Mouse (Mus musculus): ENCODE measurements around the gene Zbtb39. TPM values are rescaled to one million over a fixed set of nuclear protein-coding genes. Genes with fewer than 3 reads are reported as not detected.

The Zbtb39 gene
- polyA plus RNA-seq, 1 experiment = 3.5 TPM

GRCm38 (mm10) chr10:127730933-127731310 lies 8.4 kb upstream of the Zbtb39 start:
- no peak for TF ChIP-seq MAX (IDR thresholded peaks at IDR 0.05)
- no peak for TF ChIP-seq MYOG (IDR thresholded peaks at IDR 0.05; ENCODE audit: control insufficient read depth, extremely low read depth, insufficient read length)
- TF ChIP-seq CEBPB (IDR thresholded peaks at IDR 0.05; ENCODE audit: low read depth) = no peak
- no peak for TF ChIP-seq FOSL1 (IDR thresholded peaks at IDR 0.05; ENCODE audit: insufficient read depth, low read length, poor library complexity, severe bottlenecking)
- TF ChIP-seq USF1 (IDR thresholded peaks at IDR 0.05; ENCODE audit: low read depth) = no peak
- TF ChIP-seq MYOD1 (IDR thresholded peaks at IDR 0.05; ENCODE audit: control insufficient read depth, insufficient read length, low read depth) = no peak
- TF ChIP-seq CTCF (IDR thresholded peaks at IDR 0.05; ENCODE audit: control insufficient read depth, insufficient read depth, insufficient read length) = no peak
- H3K4me3 ChIP-seq (ENCODE audit: insufficient read depth, poor library complexity, severe bottlenecking) = no peak overlapping the region
- no peaks in the 10 kb centered on the region for H3K79me3 ChIP-seq (ENCODE audit: low read depth)
- no peaks in the 10 kb centered on the region for H3K36me3 ChIP-seq (ENCODE audit: control insufficient read depth, insufficient read depth)
- H3K27me3 ChIP-seq (ENCODE audit: control insufficient read depth, insufficient read depth, insufficient read length) = peaks cover 79% of the 10 kb centered on the region
- H3K79me2 ChIP-seq (ENCODE audit: control insufficient read depth, insufficient read depth) = no peaks in the 10 kb centered on the region
- no peak overlapping the region for H3ac ChIP-seq (ENCODE audit: control insufficient read depth, insufficient read length, low read depth)

GRCm38 (mm10) chr10:127731397-127731796 lies 7.9 kb upstream of the Zbtb39 start:
- TF ChIP-seq MAX (IDR thresholded peaks at IDR 0.05) (no peak), FOSL1 (IDR thresholded peaks at IDR 0.05; ENCODE audit: insufficient read depth, low read length, poor library complexity, severe bottlenecking) (no peak), CEBPB (IDR thresholded peaks at IDR 0.05; ENCODE audit: low read depth) (no peak), USF1 (IDR thresholded peaks at IDR 0.05; ENCODE audit: low read depth) (no peak), MYOD1 (IDR thresholded peaks at IDR 0.05; ENCODE audit: control insufficient read depth, insufficient read length, low read depth) (no peak), CTCF (IDR thresholded peaks at IDR 0.05; ENCODE audit: control insufficient read depth, insufficient read depth, insufficient read length) (no peak), MYOG (IDR thresholded peaks at IDR 0.05; ENCODE audit: control insufficient read depth, extremely low read depth, insufficient read length) (no peak)
- no peaks in the 10 kb centered on the region for H3K79me2 ChIP-seq (ENCODE audit: control insufficient read depth, insufficient read depth)
- no peaks in the 10 kb centered on the region for H3K36me3 ChIP-seq (ENCODE audit: control insufficient read depth, insufficient read depth)
- H3ac ChIP-seq (ENCODE audit: control insufficient read depth, insufficient read length, low read depth) = no peak overlapping the region
- H3K4me3 ChIP-seq (ENCODE audit: insufficient read depth, poor library complexity, severe bottlenecking) = no peak overlapping the region
- H3K27me3 ChIP-seq (ENCODE audit: control insufficient read depth, insufficient read depth, insufficient read length) = peaks cover 74% of the 10 kb centered on the region
- no peaks in the 10 kb centered on the region for H3K79me3 ChIP-seq (ENCODE audit: low read depth)

DNA sequence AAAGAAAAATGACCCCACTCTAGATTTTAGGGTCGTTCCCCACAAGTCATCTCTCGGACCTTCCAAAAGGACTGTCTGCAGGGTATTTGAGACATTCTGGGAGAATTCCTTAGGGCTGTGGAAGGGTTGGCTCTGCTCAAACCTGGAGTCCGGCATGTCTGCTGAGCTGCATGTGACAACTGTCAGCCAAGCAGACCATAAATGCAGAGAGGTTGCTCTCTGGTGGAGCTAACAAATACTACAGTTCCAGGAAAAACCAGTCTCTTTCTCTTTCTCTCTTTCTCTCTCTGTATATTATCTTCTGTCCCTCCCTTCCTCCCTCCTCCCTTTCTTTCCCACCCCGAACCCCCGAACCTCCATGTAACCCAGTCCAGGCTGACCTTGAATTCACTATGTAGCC lies 4.9 kb upstream of the Zbtb39 start:
- TF ChIP-seq MAX (IDR thresholded peaks at IDR 0.05) (no peak), MYOD1 (IDR thresholded peaks at IDR 0.05; ENCODE audit: control insufficient read depth, insufficient read length, low read depth) (no peak), USF1 (IDR thresholded peaks at IDR 0.05; ENCODE audit: low read depth) (no peak), CEBPB (IDR thresholded peaks at IDR 0.05; ENCODE audit: low read depth) (no peak), MYOG (IDR thresholded peaks at IDR 0.05; ENCODE audit: control insufficient read depth, extremely low read depth, insufficient read length) (no peak), CTCF (IDR thresholded peaks at IDR 0.05; ENCODE audit: control insufficient read depth, insufficient read depth, insufficient read length) (no peak), FOSL1 (IDR thresholded peaks at IDR 0.05; ENCODE audit: insufficient read depth, low read length, poor library complexity, severe bottlenecking) (no peak)
- no peaks in the 10 kb centered on the region for H3K36me3 ChIP-seq (ENCODE audit: control insufficient read depth, insufficient read depth)
- H3K27me3 ChIP-seq (ENCODE audit: control insufficient read depth, insufficient read depth, insufficient read length) = peaks cover 44% of the 10 kb centered on the region
- no peak overlapping the region for H3K4me3 ChIP-seq (ENCODE audit: insufficient read depth, poor library complexity, severe bottlenecking)
- H3ac ChIP-seq (ENCODE audit: control insufficient read depth, insufficient read length, low read depth) = no peak overlapping the region
- no peaks in the 10 kb centered on the region for H3K79me3 ChIP-seq (ENCODE audit: low read depth)
- no peaks in the 10 kb centered on the region for H3K79me2 ChIP-seq (ENCODE audit: control insufficient read depth, insufficient read depth)

DNA sequence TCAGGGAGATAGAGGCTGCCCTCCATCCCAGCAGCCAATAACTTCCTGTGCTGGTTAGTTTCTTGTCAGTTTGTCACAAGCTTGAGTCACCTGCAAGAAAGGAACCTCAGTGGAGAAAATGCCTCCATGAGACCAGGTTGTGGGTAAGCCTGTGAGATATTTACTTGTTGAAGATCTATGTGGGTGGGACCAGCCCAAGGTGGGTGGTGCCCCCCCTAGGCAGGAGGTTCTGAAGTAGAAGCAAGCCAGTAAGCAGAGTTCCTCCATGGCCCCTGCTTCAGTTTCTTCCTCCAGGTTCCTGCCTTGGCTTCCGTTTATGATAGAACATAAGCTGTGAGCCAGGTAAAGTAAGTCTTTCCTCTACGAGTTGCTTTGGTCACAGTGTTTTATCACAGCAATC lies 3.1 kb upstream of the Zbtb39 start:
- Histone ChIP-seq H3K79me3 (ENCODE audit: low read depth) (peaks cover 12% of the 10 kb centered on the region), H3K36me3 (ENCODE audit: control insufficient read depth, insufficient read depth) (peaks cover 1% of the 10 kb centered on the region), H3K27me3 (ENCODE audit: control insufficient read depth, insufficient read depth, insufficient read length) (peaks cover 25% of the 10 kb centered on the region), H3ac (ENCODE audit: control insufficient read depth, insufficient read length, low read depth) (no peak overlapping the region), H3K4me3 (ENCODE audit: insufficient read depth, poor library complexity, severe bottlenecking) (no peak overlapping the region), H3K79me2 (ENCODE audit: control insufficient read depth, insufficient read depth) (peaks cover 17% of the 10 kb centered on the region)
- TF ChIP-seq MYOD1 (IDR thresholded peaks at IDR 0.05; ENCODE audit: control insufficient read depth, insufficient read length, low read depth) (no peak), MAX (IDR thresholded peaks at IDR 0.05) (no peak), MYOG (IDR thresholded peaks at IDR 0.05; ENCODE audit: control insufficient read depth, extremely low read depth, insufficient read length) (no peak), USF1 (IDR thresholded peaks at IDR 0.05; ENCODE audit: low read depth) (no peak), FOSL1 (IDR thresholded peaks at IDR 0.05; ENCODE audit: insufficient read depth, low read length, poor library complexity, severe bottlenecking) (no peak), CTCF (IDR thresholded peaks at IDR 0.05; ENCODE audit: control insufficient read depth, insufficient read depth, insufficient read length) (no peak), CEBPB (IDR thresholded peaks at IDR 0.05; ENCODE audit: low read depth) (no peak)

DNA sequence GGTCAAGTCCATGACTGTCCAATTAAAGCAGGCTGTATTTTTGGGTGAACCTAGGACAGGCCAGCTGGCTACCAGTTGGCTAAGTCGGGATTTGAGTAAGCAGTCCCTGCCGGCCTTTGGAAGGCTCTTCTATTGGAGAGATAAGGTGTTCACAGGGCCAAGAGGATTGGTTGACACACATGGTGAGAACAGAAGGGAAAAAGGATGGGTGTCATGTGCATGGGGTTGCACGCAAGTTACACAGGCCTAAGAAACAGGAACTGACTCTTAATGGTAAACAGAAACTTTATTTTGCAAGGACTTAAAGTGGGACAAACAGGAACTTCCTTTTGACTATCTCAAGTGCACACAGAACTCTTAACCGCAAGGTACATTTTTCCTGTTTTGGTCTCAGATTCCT lies 2.4 kb upstream of the Zbtb39 start:
- Histone ChIP-seq H3K27me3 (ENCODE audit: control insufficient read depth, insufficient read depth, insufficient read length) (peaks cover 21% of the 10 kb centered on the region), H3K36me3 (ENCODE audit: control insufficient read depth, insufficient read depth) (peaks cover 8% of the 10 kb centered on the region), H3K4me3 (ENCODE audit: insufficient read depth, poor library complexity, severe bottlenecking) (no peak overlapping the region), H3K79me2 (ENCODE audit: control insufficient read depth, insufficient read depth) (peaks cover 24% of the 10 kb centered on the region), H3ac (ENCODE audit: control insufficient read depth, insufficient read length, low read depth) (no peak overlapping the region), H3K79me3 (ENCODE audit: low read depth) (peaks cover 14% of the 10 kb centered on the region)
- TF ChIP-seq USF1 (IDR thresholded peaks at IDR 0.05; ENCODE audit: low read depth) = no peak
- no peak for TF ChIP-seq FOSL1 (IDR thresholded peaks at IDR 0.05; ENCODE audit: insufficient read depth, low read length, poor library complexity, severe bottlenecking)

DNA sequence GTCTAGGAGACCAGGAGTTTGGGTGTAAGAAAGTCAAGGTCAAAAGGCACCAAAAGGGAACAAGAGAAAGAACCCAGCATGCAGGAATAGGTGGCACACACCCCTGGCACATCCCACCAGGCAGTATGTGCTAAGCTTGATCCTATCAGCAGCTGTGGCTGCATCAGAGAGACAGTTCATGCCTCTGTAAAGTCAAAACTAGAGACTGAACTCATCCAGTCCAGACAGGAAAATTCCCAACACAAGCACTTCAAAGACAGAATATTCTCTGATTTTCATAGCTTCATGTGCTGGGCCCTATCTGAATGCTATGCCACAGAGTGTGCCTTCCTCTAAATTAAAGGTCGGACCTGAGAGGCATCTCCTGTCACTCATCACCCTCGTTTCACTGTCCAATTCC lies 1.8 kb upstream of the Zbtb39 start:
- TF ChIP-seq MYOG (IDR thresholded peaks at IDR 0.05; ENCODE audit: control insufficient read depth, extremely low read depth, insufficient read length) = no peak
- TF ChIP-seq MAX (IDR thresholded peaks at IDR 0.05) = no peak
- no peak for TF ChIP-seq MYOD1 (IDR thresholded peaks at IDR 0.05; ENCODE audit: control insufficient read depth, insufficient read length, low read depth)
- TF ChIP-seq USF1 (IDR thresholded peaks at IDR 0.05; ENCODE audit: low read depth) = no peak
- no peak for TF ChIP-seq FOSL1 (IDR thresholded peaks at IDR 0.05; ENCODE audit: insufficient read depth, low read length, poor library complexity, severe bottlenecking)
- no peak for TF ChIP-seq CEBPB (IDR thresholded peaks at IDR 0.05; ENCODE audit: low read depth)
- no peak for TF ChIP-seq CTCF (IDR thresholded peaks at IDR 0.05; ENCODE audit: control insufficient read depth, insufficient read depth, insufficient read length)
- H3K27me3 ChIP-seq (ENCODE audit: control insufficient read depth, insufficient read depth, insufficient read length) = peaks cover 15% of the 10 kb centered on the region
- H3ac ChIP-seq (ENCODE audit: control insufficient read depth, insufficient read length, low read depth) = no peak overlapping the region
- peaks cover 18% of the 10 kb centered on the region for H3K79me3 ChIP-seq (ENCODE audit: low read depth)
- peaks cover 14% of the 10 kb centered on the region for H3K36me3 ChIP-seq (ENCODE audit: control insufficient read depth, insufficient read depth)
- peaks cover 30% of the 10 kb centered on the region for H3K79me2 ChIP-seq (ENCODE audit: control insufficient read depth, insufficient read depth)
- H3K4me3 ChIP-seq (ENCODE audit: insufficient read depth, poor library complexity, severe bottlenecking) = no peak overlapping the region

Measured in C2C12 (cell line).